Mouse (Mus musculus) gastrocnemius, postnatal 25 days (tissue): ENCODE data around the gene Slc7a6os. TPM values are rescaled to one million over a fixed set of nuclear protein-coding genes. Genes with fewer than 3 reads are reported as not detected.

Experiments
- DNase-seq: peaks from one replicate; pipeline ENCODE4 v3.0.0; 2022
- total RNA-seq, 2 experiments: library from RNA; stranded (reverse); gene quantifications; 1 replicate in 1 of 2; 2 replicates in 1 of 2; pipeline ENCODE4 v1.2.3; 2021

Slc7a6os gene
- total RNA-seq, 2 experiments from 2014 or later = 8.6 to 9.3 TPM

DNA sequence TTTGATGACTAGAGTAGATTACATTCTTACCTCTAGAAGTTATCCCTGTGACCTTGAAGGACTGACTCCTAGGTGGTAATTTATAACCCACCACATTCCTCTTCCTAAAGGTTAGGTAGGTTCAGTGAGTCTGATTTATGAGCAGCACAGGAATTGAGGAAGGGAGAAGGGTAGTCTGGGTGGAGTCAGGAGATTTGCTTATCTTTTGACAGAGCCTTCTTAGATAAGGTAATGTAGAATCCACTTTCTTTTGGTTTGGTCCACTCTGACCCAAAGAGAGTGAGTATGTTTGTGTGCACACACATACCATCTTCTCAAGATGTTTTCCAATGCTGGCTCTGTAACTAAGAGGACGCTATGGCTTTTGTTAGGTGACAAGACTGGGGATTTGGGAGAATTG is 33.1 kb downstream of the Slc7a6os start:
- DNase-seq = no peak

DNA sequence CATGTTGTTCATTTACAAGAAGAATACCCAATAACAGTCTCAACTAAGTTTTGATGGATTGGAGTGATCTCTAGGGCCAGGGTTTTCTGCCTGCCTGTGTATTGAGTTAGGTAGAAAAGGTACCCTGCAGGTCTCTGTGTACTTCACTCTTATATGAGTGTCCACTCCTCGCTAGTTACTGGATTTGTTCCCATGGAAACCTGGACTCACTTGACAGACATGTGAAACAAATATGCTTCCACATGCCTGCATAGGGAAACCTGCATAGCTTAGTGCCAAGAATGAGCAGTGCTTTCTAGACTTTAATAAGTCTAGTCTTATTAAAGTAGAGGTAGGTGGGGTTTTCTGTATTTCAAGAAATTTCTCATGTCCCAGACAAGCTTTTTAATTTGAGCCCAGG is 33.8 kb downstream of the Slc7a6os start:
- DNase-seq = no peak

DNA sequence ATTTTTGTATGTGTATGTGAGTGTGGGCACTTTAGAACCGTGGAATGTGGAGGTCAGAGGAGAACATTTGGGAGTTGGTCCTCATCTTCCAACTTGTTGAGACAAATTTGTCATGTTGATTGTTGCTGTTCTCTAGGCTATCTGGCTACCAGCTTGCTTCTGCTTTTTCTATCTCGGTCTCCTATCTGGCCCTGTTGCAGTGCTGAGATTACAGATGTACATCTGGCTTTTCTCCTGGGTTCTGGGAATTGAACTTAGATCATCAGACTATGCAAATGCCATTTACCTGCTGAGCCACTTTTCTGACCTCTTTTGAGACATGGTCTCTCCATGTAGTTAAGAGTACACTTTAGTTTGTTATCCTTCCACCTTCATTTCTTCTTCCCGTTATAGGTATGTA is 37.2 kb downstream of the Slc7a6os start:
- DNase-seq = no peak

DNA sequence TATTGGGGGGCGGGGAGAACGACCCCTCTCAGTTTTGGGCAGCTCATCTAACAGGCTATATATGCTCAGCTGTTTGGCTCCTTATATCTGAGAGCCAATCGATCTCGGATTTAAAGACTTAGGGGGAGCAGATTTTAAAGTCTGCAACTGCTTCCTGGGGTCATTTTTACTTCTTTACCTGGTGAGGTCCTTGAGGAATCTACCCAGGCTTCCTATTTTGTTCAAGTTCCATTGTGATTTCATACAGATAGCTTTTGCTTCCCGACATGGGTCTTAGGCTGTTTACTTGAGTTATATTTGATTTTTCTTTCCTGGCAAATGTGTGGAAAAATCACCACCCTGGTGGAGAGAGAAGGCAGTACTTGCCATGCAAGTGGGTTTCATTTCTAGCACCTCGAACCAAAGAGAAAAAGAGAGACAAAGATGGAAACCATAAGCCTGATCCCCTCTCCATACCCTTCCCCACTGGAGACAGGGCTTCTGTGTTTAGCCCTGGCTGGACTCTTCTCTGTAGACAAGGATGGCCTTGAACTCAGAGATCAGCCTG is 40.7 kb downstream of the Slc7a6os start:
- no peak for DNase-seq

DNA sequence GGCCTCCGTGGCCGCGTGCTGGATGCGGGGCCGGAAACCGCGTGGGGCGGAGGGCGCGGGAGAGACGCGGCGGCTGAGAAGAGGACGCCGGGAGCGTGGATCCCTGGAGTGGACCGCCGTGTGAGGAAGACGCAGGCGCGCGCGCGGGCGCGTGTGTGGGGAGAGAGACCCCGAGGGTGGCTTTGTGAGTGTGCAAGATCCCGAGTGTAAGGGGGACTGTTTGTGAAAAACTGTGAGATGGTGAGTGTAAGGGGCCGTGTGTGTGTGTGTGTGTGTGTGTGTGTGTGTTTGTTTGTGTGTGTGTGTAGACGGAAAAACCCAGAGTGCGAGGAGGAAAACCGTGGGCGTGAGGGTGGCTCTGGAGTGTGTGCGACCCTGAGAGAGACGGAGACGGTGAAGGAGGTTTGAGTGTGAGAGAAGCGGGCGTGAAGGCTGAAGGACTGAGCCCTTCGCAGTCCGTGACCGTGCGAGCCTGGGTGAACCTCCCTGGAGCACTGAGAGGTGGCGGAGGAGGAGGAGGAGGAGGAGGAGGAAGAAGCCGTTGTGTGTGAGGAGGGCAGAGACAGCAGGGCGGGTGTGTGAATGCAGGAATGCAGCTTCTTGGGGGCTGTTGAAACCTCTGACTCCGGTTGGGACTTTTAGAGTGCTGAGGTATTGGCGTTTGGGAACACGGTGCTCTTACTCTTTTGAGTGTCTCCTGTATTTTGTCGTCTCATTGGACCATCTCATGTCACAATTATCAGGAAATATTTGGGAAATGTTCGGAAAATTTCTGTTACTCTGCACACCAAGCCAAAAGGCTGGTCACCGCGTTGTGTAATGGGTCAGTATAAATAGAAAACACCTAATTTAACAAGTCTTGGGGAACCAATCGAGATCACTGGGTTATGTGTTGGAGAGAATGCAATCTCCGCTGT is 41.5 kb downstream of the Slc7a6os start:
- peak; percentile 25 for DNase-seq

DNA sequence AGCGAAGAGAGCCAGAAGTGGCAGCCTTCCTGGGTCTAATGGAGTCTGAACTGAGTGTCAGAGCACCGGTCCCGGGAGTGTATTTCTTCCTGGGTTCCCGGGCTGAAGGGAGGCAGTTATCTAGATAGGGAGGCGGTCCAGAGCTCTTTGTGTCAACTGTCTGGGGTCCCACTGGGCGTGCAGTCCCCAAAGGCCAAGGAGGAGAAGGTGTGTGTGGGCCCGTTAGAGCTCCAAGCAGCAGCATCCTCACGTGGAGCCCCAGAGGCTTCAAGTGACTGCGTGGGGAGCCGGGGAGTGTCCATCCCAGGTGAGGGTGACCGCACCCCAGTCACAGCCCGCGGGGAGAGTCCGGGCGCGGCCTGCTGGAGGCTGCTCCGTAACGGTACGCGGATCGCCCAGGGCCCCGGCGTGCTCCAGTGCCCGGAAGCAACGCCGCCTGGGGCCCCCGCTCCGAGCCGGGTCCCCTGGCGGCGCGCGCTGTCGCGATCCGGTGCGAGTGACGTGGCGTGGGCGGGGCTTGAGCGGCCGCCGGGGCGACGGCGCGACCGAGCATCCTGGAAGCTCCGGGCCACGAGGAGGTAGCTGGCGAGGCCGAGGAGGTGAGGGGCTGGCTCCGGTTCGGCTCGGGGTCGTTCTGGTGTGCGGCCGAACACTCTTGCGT is 42.2 kb downstream of the Slc7a6os start, which contains the start of gene Slc7a6:
Gene Slc7a6, plus strand, starts transcription at position 502 of the 661 bp plus-strand sequence.
- peak; percentile 82 for DNase-seq

DNA sequence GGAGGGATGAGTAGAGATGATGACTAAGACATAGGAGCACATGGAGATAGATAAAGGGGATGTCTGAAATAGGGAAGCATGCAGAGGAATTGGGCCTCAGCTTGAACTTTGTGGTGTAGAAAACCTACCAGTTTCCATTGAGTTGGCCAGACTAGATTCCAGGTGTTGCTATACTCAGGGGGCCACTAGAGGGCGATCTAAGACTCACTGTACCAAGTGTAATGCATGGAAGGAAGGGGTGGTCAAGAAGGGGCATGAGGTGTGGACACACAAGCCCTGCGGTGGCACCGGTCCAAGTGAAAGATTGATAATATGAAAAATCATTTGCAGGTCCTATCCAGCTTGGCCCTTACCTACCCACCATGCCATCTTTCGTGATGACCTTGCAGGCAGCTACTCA is 45.3 kb downstream of the Slc7a6os start:
- DNase-seq = no peak

DNA sequence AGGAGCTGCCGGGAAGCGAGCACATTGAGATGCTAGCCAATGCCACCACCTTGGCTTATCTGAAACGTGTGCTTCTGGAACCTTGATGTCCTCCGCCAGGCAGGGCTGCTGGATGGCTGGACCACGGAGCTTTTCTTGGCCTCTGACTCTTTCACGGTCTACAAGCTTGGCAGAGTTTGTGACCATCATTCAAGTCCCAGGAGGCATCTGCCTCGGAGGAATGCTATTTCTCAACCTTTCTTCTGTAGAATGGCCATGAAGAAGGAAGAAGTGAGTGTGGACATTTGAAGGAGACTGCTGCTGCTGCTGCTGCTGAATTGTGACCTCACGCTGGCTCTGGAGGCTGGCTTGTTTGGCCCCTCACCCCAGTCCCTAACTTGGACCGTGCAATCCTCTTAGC is 47.5 kb downstream of the Slc7a6os start:
- no peak for DNase-seq

DNA sequence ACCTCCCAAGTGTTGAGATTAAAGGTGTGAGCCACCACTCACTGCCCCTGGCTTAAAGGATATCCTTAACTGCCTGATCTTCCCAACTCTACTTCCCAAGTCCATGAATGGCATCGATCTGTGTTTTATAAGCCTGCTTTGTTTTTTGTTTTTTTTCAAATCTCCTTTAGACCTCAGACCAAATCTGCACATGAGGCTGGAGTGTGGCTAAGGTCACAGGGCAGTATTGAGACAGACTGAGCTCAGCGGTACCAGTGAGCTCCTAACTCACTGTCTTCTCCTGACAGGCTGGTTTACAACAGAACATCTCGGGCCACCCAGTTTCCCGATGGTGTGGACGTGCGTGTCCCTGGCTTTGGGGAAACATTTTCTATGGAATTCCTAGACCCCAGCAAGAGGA is 50.9 kb downstream of the Slc7a6os start:
- DNase-seq = no peak

DNA sequence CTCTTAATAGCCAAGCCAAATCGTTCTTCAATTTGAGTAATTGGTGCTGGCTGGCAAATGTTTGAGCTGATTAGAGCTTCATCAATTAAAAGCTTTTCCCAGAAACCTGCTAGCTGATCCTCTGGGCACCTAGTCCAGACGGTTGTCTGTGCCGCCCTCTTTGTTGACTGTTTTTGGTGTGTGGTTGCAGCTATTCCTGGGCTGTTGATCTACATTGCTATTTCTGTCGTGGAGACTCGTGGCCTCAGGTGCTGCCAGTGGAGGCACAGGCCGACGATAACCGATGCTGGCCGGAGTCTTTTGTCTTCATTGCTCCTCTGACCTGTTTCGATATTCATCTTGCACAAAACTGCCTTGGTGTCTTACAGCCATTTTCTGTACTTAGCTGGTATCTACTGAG is 52.4 kb downstream of the Slc7a6os start:
- no peak for DNase-seq

DNA sequence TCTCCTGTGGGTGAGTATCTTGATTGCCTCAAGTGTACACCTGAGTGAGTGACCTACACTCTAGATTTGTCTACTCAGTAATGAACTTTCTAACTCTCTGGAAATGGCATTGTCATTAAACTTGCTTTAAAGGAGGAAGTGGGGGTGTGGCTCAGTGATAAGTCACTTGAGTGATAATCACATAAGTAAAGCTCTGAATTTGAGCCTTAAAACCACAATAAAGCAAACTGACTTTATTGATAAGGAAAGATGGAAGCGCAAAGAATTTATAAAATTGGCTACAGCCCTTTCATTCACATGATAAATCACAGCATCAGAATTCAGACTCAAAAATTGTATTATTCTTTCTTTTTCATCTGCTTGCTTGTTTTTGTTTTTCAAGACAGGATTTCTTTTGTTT is 53.3 kb downstream of the Slc7a6os start:
- DNase-seq = no peak

DNA sequence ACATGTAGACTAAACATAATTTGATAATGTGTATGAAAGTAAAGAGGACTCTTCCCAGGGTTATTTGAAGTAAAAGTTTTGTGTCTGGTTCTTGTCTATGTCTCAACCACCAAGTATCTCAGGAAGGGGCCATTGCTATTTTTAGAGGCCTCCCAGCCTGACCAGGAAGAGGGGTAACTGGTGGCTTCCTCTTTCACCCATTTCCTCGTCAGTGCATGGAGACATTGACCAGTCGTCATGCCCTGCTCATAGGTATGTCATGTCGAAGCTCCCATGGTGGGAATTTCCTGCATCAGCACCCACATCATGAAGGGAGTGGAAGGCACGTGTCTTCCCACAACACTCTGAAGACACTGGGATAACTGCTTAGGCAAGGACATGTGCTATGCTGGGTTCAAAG is 57.9 kb downstream of the Slc7a6os start:
- no peak for DNase-seq

DNA sequence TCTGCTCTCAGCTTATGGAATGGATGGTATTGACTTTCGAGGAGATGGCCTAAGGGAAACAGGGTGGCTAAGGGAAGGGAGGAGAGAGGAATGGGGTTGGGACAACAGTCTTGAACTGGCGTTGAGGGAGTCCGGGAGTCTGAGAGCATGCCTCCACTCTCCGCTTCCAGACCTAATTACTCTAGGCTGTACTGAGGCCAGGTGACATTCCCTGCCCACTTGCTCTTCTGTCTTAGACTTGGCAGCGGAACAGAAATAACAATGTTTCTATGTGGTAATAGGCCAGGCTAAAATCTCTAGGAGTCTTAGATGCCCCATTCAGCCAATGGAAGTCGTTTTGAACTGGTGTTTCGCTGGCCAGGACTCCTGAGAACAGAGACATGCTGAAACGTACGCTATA is 59.7 kb downstream of the Slc7a6os start:
- DNase-seq = no peak

Other genes with a start within 250 kb of the Slc7a6os start
- gene Slc12a4, start 244.8 kb downstream of the Slc7a6os start, total RNA-seq = 10 to 100 TPM; 11.5 to 14.4 TPM
- not detected for gene Dpep3, start 231.5 kb downstream of the Slc7a6os start, total RNA-seq
- gene Dus2, start 219.6 kb downstream of the Slc7a6os start, total RNA-seq = 10 to 100 TPM in 1 of 2 experiments, 1 to 10 TPM in 1; 8.7 to 10.6 TPM
- not detected for gene Dpep2nb, start 205.0 kb downstream of the Slc7a6os start, total RNA-seq
- 1 to 10 TPM; 8.3 to 9.0 TPM for gene Ddx28, start 199.1 kb downstream of the Slc7a6os start, total RNA-seq
- 10 to 100 TPM; 20.1 to 22.4 TPM for gene Nfatc3, start 152.1 kb downstream of the Slc7a6os start, total RNA-seq
- under 1 TPM in 1 of 2 experiments, not detected in 1; 0.46 TPM for gene Esrp2, start 74.0 kb downstream of the Slc7a6os start, total RNA-seq
- gene Pla2g15, start 60.5 kb downstream of the Slc7a6os start, total RNA-seq = 1 to 10 TPM; 2.9 to 3.8 TPM
- gene Slc7a6, start 42.1 kb downstream of the Slc7a6os start, total RNA-seq = 1 to 10 TPM; 7.9 to 8.6 TPM
- 10 to 100 TPM; 22.9 to 23.3 TPM for gene Prmt7, start within 50 bp of the Slc7a6os start, total RNA-seq
- gene Smpd3, start 127.1 kb upstream of the Slc7a6os start, total RNA-seq = 1 to 10 TPM in 1 of 2 experiments, under 1 TPM in 1; 0.84 to 1.1 TPM
- gene Zfp90, start 204.4 kb upstream of the Slc7a6os start, total RNA-seq = 1 to 10 TPM; 1.4 to 2.0 TPM